Mouse (Mus musculus): ENCODE measurements around the gene Zcchc8. TPM values are rescaled to one million over a fixed set of nuclear protein-coding genes. Genes with fewer than 3 reads are reported as not detected.
A peak's percentile ranks its signal among the peaks of the same experiment; 100 is the strongest.

The Zcchc8 gene
- total and polyA plus RNA-seq, 3 experiments: 18.4 to 57.4 TPM; not detected in 1

- H3K4me1 ChIP-seq (ENCODE audit: control insufficient read depth in 1 of 2, insufficient read depth in 2 of 2, low read length in 2 of 2): peaks cover 4 to 10% of the 10 kb centered on the region in 2 experiments; a peak in 3 of 4 replicates
- DNase-seq (ENCODE audit: low read depth, low spot score): no peak
- H3K27me3 ChIP-seq (ENCODE audit: control insufficient read depth in 1 of 2, insufficient read depth in 2 of 2, low read length in 2 of 2): no peaks in the 10 kb centered on the region
- H3K4me3 ChIP-seq (ENCODE audit: control insufficient read depth in 1 of 2, insufficient read depth in 1 of 2, low read depth in 2 of 2, low read length in 2 of 2): no peak overlapping the region
- peaks cover 21% of the 10 kb centered on the region for H3K79me2 ChIP-seq (ENCODE audit: control insufficient read depth, insufficient read depth, low read length, poor library complexity)
- peaks cover 0 to 9% of the 10 kb centered on the region in 2 experiments; a peak in 3 of 4 replicates for H3K36me3 ChIP-seq (ENCODE audit: control insufficient read depth in 1 of 2, insufficient read depth in 2 of 2, low read length in 2 of 2)
- no peaks in the 10 kb centered on the region for H3K9me3 ChIP-seq (replicated peaks; ENCODE audit: insufficient read depth, low read length)
- H3K9ac ChIP-seq (ENCODE audit: control insufficient read depth, low read depth, low read length, poor library complexity, severe bottlenecking): no peak overlapping the region
- TF ChIP-seq ELF1 (IDR thresholded peaks at IDR 0.05; ENCODE audit: low read depth, low read length) (no peak), CTCF (IDR thresholded peaks at IDR 0.05 in 2 of 3, conservative IDR thresholded peaks at IDR 0.05 in 1 of 3; ENCODE audit: control insufficient read depth in 1 of 3, insufficient read depth in 1 of 3, low read depth in 2 of 3, low read length in 3 of 3, poor library complexity in 1 of 3, severe bottlenecking in 1 of 3) (peak in 1 of 3 experiments; percentile 5; a peak in 1 of 6 replicates)
- no peak overlapping the region for H3K27ac ChIP-seq (ENCODE audit: control insufficient read depth, low read depth, low read length)
Measured at GRCm38 (mm10) chr5:123679106-123679505, 41.8 kb downstream of the Zcchc8 start.

GRCm38 (mm10) chr5:123675717-123676116 is 45.2 kb downstream of the Zcchc8 start:
- Histone ChIP-seq H3K36me3 (ENCODE audit: control insufficient read depth in 1 of 2, insufficient read depth in 2 of 2, low read length in 2 of 2) (no peaks in the 10 kb centered on the region; a peak in 1 of 4 replicates), H3K27me3 (ENCODE audit: control insufficient read depth in 1 of 2, insufficient read depth in 2 of 2, low read length in 2 of 2) (no peaks in the 10 kb centered on the region), H3K4me3 (ENCODE audit: control insufficient read depth in 1 of 2, insufficient read depth in 1 of 2, low read depth in 2 of 2, low read length in 2 of 2) (no peak overlapping the region), H3K4me1 (ENCODE audit: control insufficient read depth in 1 of 2, insufficient read depth in 2 of 2, low read length in 2 of 2) (no peaks in the 10 kb centered on the region; a peak in 1 of 4 replicates), H3K27ac (ENCODE audit: control insufficient read depth, low read depth, low read length) (no peak overlapping the region), H3K9me3 (replicated peaks; ENCODE audit: insufficient read depth, low read length) (no peaks in the 10 kb centered on the region), H3K79me2 (ENCODE audit: control insufficient read depth, insufficient read depth, low read length, poor library complexity) (peaks cover 3% of the 10 kb centered on the region; the same call in 1 of the 2 replicates), H3K9ac (ENCODE audit: control insufficient read depth, low read depth, low read length, poor library complexity, severe bottlenecking) (no peak overlapping the region)
- TF ChIP-seq ETS1 (IDR thresholded peaks at IDR 0.05; ENCODE audit: low read depth, low read length) (no peak), NRF1 (IDR thresholded peaks at IDR 0.05; ENCODE audit: insufficient read depth, low read depth, low read length, poor library complexity, severe bottlenecking) (no peak), CHD1 (IDR thresholded peaks at IDR 0.05; ENCODE audit: low read depth, low read length) (no peak), NELFE (IDR thresholded peaks at IDR 0.05; ENCODE audit: low read depth, low read length) (no peak), MXI1 (IDR thresholded peaks at IDR 0.05; ENCODE audit: low read depth, low read length) (no peak)
- DNase-seq (ENCODE audit: low read depth, low spot score): no peak

GRCm38 (mm10) chr5:123675221-123675620 is 45.7 kb downstream of the Zcchc8 start:
- Histone ChIP-seq H3K4me1 (ENCODE audit: control insufficient read depth in 1 of 2, insufficient read depth in 2 of 2, low read length in 2 of 2) (peaks cover 0 to 1% of the 10 kb centered on the region in 2 experiments; a peak in 2 of 4 replicates), H3K36me3 (ENCODE audit: control insufficient read depth in 1 of 2, insufficient read depth in 2 of 2, low read length in 2 of 2) (no peaks in the 10 kb centered on the region; a peak in 2 of 4 replicates), H3K27me3 (ENCODE audit: control insufficient read depth in 1 of 2, insufficient read depth in 2 of 2, low read length in 2 of 2) (no peaks in the 10 kb centered on the region), H3K79me2 (ENCODE audit: control insufficient read depth, insufficient read depth, low read length, poor library complexity) (peaks cover 3% of the 10 kb centered on the region; the same call in 1 of the 2 replicates), H3K4me3 (ENCODE audit: control insufficient read depth in 1 of 2, insufficient read depth in 1 of 2, low read depth in 2 of 2, low read length in 2 of 2) (no peak overlapping the region), H3K9me3 (replicated peaks; ENCODE audit: insufficient read depth, low read length) (no peaks in the 10 kb centered on the region), H3K27ac (ENCODE audit: control insufficient read depth, low read depth, low read length) (no peak overlapping the region), H3K9ac (ENCODE audit: control insufficient read depth, low read depth, low read length, poor library complexity, severe bottlenecking) (no peak overlapping the region)
- DNase-seq (ENCODE audit: low read depth, low spot score): no peak
- TF ChIP-seq E2F4 (IDR thresholded peaks at IDR 0.05; ENCODE audit: borderline replicate concordance, low read depth, low read length) (no peak), POLR2A (IDR thresholded peaks at IDR 0.05; ENCODE audit: control insufficient read depth in 1 of 2, insufficient read depth in 1 of 2, low read depth in 1 of 2, low read length in 2 of 2, poor library complexity in 1 of 2) (no peak), NELFE (IDR thresholded peaks at IDR 0.05; ENCODE audit: low read depth, low read length) (no peak), TCF12 (IDR thresholded peaks at IDR 0.05; ENCODE audit: low read depth, low read length) (no peak), TBP (IDR thresholded peaks at IDR 0.05; ENCODE audit: low read depth, low read length) (no peak), GATA1 (IDR thresholded peaks at IDR 0.05; ENCODE audit: low read depth, low read length) (no peak), SMC3 (IDR thresholded peaks at IDR 0.05; ENCODE audit: low read depth, low read length) (no peak), MYC (IDR thresholded peaks at IDR 0.05; ENCODE audit: low read depth, low read length) (no peak), ZKSCAN1 (IDR thresholded peaks at IDR 0.05; ENCODE audit: low read depth, low read length) (no peak), POLR2AphosphoS2 (IDR thresholded peaks at IDR 0.05; ENCODE audit: low read length) (no peak), ELF1 (IDR thresholded peaks at IDR 0.05; ENCODE audit: low read depth, low read length) (no peak), ETS1 (IDR thresholded peaks at IDR 0.05; ENCODE audit: low read depth, low read length) (no peak), ZC3H11A (IDR thresholded peaks at IDR 0.05; ENCODE audit: low read depth, low read length) (no peak), HCFC1 (IDR thresholded peaks at IDR 0.05; ENCODE audit: low read depth, low read length) (no peak), ZNF384 (IDR thresholded peaks at IDR 0.05; ENCODE audit: low read depth, low read length) (no peak), CHD1 (IDR thresholded peaks at IDR 0.05; ENCODE audit: low read depth, low read length) (no peak)

Measured in MEL (cell line).